Mouse (Mus musculus) intestine, embryonic 14.5 days (tissue): ENCODE measurements at regions not wholly inside any gene's neighbourhood (a gene's known extent, or its start where the extent isn't known, plus 50 kb on each side); places are given as distances from the start of the nearest gene placed in this dataset.

Source experiments
- ATAC-seq: fragments of 200-750 bp; cut with Nextera tagmentation; replicated peaks from 2 replicates; pipeline ENCODE4 v1.8.0; 2017; ENCODE audit warnings: low read depth, moderate number of reproducible peaks, moderate TSS enrichment, moderate library complexity; ENCODE audit not compliant: low FRiP score, low TSS enrichment
- DNase-seq: peaks from one replicate; pipeline ENCODE4 v3.0.0-alpha.2; 2018; ENCODE audit warnings: low spot score
- H3K27ac ChIP-seq: fragments of 300-500 bp; sonication (generic); 2 replicates; pipeline ENCODE4 v1.5.1; 2014; ENCODE audit warnings: low read depth, mild to moderate bottlenecking, control low read depth
- H3K27me3 ChIP-seq: fragments of 300-500 bp; sonication (generic); replicated peaks from 2 replicates; pipeline ENCODE4 v1.6.1; 2014; ENCODE audit warnings: low read length, control low read depth; ENCODE audit not compliant: control insufficient read depth, insufficient read depth
- H3K36me3 ChIP-seq: fragments of 300-500 bp; sonication (generic); 2 replicates; pipeline ENCODE4 v1.6.1; 2014; ENCODE audit warnings: low read length, control low read depth; ENCODE audit not compliant: control insufficient read depth, insufficient read depth
- H3K4me1 ChIP-seq: fragments of 300-500 bp; sonication (generic); replicated peaks from 2 replicates; pipeline ENCODE4 v1.6.1; 2014; ENCODE audit warnings: low read length, control low read depth, mixed read lengths; ENCODE audit not compliant: control insufficient read depth, insufficient read depth
- H3K4me2 ChIP-seq: fragments of 300-500 bp; sonication (generic); 2 replicates; pipeline ENCODE4 v1.6.1; 2014; ENCODE audit warnings: low read length
- H3K4me3 ChIP-seq: fragments of 300-500 bp; sonication (generic); 2 replicates; pipeline ENCODE4 v1.5.1; 2014; ENCODE audit warnings: low read depth, low read length, control low read depth, mixed read lengths
- H3K9ac ChIP-seq: fragments of 300-500 bp; sonication (generic); 2 replicates; pipeline ENCODE4 v1.6.1; 2014; ENCODE audit warnings: mild to moderate bottlenecking, low read length
- H3K9me3 ChIP-seq: fragments of 300-500 bp; sonication (generic); 2 replicates; pipeline ENCODE4 v1.6.1; 2016; ENCODE audit warnings: low read length, control low read depth; ENCODE audit not compliant: control insufficient read depth
- WGBS: fragments of 180-500 bp; shearing (Covaris S2); extraction: QIAGEN DNeasy Blood & Tissue Kit; methylation state at CpG from one replicate; pipeline ENCODE4 v1.1.7; 2014; 5-methylcytosine and 5-hydroxymethylcytosine counted together

GRCm38 (mm10) chr4:83107958-83108658, 56.0 kb upstream of the Frem1 start:
- 72% methylated on average over 11 of the region's 11 CpGs for WGBS

GRCm38 (mm10) chr4:83107161-83107560, 55.0 kb upstream of the Frem1 start:
- WGBS = 54% methylated on average over 2 of the region's 2 CpGs
- no peak overlapping the region for H3K4me2 ChIP-seq
- no peaks in the 10 kb centered on the region for H3K27me3 ChIP-seq
- H3K36me3 ChIP-seq = no peaks in the 10 kb centered on the region
- DNase-seq (no peak), ATAC-seq (no peak)
- H3K9ac ChIP-seq = no peak overlapping the region
- H3K4me1 ChIP-seq = no peaks in the 10 kb centered on the region; the same call in 1 of the 2 replicates
- no peaks in the 10 kb centered on the region for H3K9me3 ChIP-seq
- H3K27ac ChIP-seq = no peak overlapping the region
- H3K4me3 ChIP-seq = no peak overlapping the region

More at GRCm38 (mm10) chr4:83107958-83108658, 56.0 kb upstream of the Frem1 start:
- H3K4me2 ChIP-seq = no peak overlapping the region
- H3K9ac ChIP-seq = no peak overlapping the region
- H3K4me3 ChIP-seq = no peak overlapping the region
- peak overlapping the region; percentile 49 for H3K27ac ChIP-seq
- ATAC-seq (no peak), DNase-seq (no peak)
- H3K9me3 ChIP-seq = no peaks in the 10 kb centered on the region
- H3K36me3 ChIP-seq = no peaks in the 10 kb centered on the region
- H3K27me3 ChIP-seq = no peaks in the 10 kb centered on the region
- no peaks in the 10 kb centered on the region; the same call in 1 of the 2 replicates for H3K4me1 ChIP-seq

GRCm38 (mm10) chr4:83104045-83104681, 52.0 kb upstream of the Frem1 start:
- Histone ChIP-seq H3K27ac (no peak overlapping the region), H3K9me3 (no peaks in the 10 kb centered on the region)
- ATAC-seq = 0 out of 2 replicates have a peak, but pooled peaks have one; percentile 43

GRCm38 (mm10) chr4:83102893-83103292, 50.8 kb upstream of the Frem1 start:
- Histone ChIP-seq H3K4me1 (no peaks in the 10 kb centered on the region; the same call in 1 of the 2 replicates), H3K27me3 (no peaks in the 10 kb centered on the region), H3K36me3 (no peaks in the 10 kb centered on the region), H3K9ac (no peak overlapping the region), H3K9me3 (no peaks in the 10 kb centered on the region), H3K27ac (no peak overlapping the region), H3K4me3 (no peak overlapping the region), H3K4me2 (no peak overlapping the region)
- no peak for DNase-seq
- no peak for ATAC-seq
- 89% methylated on average over 2 of the region's 2 CpGs for WGBS

More at GRCm38 (mm10) chr4:83104045-83104681, 52.0 kb upstream of the Frem1 start:
- Histone ChIP-seq H3K4me2 (no peak overlapping the region), H3K27me3 (no peaks in the 10 kb centered on the region), H3K4me1 (no peaks in the 10 kb centered on the region; the same call in 1 of the 2 replicates), H3K9ac (no peak overlapping the region), H3K4me3 (no peak overlapping the region), H3K36me3 (no peaks in the 10 kb centered on the region)
- 35% methylated on average over 5 of the region's 5 CpGs for WGBS
- DNase-seq = no peak

- H3K27ac ChIP-seq = peak overlapping the region; percentile 71; the same call in 1 of the 2 replicates
- no peaks in the 10 kb centered on the region for H3K27me3 ChIP-seq
- DNase-seq (no peak), ATAC-seq (no peak)
- H3K36me3 ChIP-seq = no peaks in the 10 kb centered on the region
- H3K9ac ChIP-seq = no peak overlapping the region
- no peak overlapping the region for H3K4me3 ChIP-seq
- H3K9me3 ChIP-seq = no peaks in the 10 kb centered on the region
- H3K4me2 ChIP-seq = no peak overlapping the region
- WGBS = 38% methylated on average over 3 of the region's 3 CpGs
- H3K4me1 ChIP-seq = no peaks in the 10 kb centered on the region; the same call in 1 of the 2 replicates
These were observed 49.9 kb upstream of the Frem1 start for GRCm38 (mm10) chr4:83102022-83102421.
